Mouse (Mus musculus): ENCODE results near the gene Atp8b2.

GRCm38 (mm10) chr3:89999090-89999489, 35.8 kb upstream of the Atp8b2 start:
- TF ChIP-seq CTCF (conservative IDR thresholded peaks at IDR 0.05; ENCODE audit: insufficient read depth, insufficient read length, low read depth, low read length) (no peak), POLR2A (IDR thresholded peaks at IDR 0.05; ENCODE audit: low read depth, low read length) (no peak)
